Mouse (Mus musculus) cerebellum, adult 11-12 months (tissue): ENCODE data around the gene Pdlim3.

ENCODE experiments used
- DNase-seq: peaks from one replicate; pipeline ENCODE4 v3.0.0; 2022

Gene Pdlim3

DNA sequence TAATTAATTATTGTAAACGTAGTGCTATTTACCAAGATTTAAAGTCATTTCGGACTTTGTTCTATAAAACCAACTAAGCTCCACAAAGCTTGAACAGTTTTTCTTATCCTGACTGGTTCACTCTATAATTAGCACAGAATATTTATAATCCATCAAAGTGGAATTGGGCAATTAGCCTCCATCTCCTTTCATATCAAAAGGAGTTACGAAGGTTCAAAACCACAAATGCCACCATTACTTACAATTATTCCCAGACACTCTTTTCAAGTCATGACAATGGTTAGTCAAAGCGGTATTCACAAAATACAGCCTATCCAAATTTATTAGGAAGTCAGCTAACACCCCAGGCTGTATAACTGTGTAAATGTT, 21.0 kb downstream of the Pdlim3 start:
- no peak for DNase-seq

DNA sequence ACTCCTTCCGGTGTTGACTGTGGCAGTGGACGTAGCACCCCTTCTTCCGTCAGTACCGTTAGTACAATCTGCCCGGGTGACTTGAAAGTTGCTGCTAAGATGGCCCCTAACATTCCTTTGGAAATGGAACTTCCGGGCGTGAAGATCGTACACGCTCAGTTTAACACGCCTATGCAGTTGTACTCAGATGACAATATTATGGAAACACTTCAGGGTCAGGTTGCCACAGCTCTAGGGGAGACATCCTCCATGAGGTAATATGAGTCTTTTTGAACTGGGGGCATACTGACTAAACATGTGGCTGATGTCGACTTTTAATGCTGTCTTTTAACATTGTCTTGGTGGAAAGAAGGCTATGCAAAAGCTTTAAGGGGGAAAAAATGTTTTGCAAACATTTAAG, 28.4 kb downstream of the Pdlim3 start:
- no peak for DNase-seq

DNA sequence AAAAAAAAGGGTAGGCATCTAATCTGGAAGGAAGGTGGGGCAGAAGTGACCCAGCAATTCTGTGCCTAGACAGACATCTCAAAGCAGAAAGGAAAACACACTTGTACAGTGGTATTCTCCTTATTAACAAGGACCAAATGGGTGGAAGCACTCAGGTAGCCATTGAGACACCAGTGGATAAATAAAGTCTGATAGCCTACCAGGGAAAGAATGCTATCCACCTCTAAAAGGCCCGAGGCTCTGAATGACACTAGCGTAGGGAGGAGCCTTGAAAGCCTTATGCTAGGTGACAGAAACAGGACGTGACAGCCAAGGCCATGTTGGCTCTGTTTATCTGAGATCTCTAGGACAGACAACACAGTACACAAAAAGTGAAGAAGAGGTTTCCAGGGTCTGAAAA, 31.2 kb downstream of the Pdlim3 start:
- no peak for DNase-seq

DNA sequence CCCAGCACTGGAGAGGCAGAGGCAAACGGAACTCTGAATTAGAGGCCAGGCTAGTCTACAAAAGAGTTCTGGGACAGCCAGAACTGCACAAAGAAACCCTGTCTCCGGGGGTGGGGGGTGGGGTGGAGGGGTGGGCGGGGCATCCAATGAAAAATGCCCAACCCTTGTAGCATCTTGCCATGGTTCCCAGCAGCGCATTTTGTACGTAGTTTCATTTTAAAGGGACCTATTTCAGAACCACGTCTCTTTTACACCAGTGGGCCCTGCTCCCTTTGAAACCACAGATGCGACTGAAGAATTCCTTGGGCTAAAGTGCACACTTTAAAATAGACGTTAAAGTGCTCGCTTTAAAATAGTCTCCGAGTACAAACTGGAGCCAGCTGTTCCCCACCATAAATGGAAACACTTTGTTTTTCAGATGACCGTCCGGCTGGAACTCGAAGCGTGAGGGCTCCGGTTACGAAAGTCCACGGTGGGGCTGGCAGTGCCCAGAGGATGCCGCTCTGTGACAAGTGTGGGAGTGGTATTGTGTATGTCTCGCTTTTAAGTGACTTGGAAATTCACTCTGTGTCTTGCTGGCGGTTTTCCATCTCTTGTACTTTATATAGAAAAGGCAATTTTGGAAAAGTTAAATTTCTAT, 31.9 kb downstream of the Pdlim3 start:
- DNase-seq, result no peak

DNA sequence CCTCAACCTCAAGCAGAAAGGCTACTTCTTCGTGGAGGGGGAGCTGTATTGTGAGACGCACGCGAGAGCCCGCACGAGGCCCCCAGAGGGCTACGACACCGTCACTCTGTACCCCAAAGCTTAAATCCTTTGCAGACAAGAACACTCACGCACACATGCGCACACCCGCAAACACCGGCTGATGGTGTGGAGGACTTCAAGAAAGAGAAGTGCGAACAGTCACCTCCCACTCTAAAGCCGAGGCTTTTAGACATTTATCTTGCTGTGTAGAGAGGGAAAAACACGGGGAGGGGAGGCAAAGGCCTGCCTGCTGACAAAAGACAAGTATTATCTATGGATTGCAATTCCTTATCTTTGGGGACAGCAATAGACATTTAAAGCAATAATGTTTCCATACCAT, 33.6 kb downstream of the Pdlim3 start:
- DNase-seq, result no peak

DNA sequence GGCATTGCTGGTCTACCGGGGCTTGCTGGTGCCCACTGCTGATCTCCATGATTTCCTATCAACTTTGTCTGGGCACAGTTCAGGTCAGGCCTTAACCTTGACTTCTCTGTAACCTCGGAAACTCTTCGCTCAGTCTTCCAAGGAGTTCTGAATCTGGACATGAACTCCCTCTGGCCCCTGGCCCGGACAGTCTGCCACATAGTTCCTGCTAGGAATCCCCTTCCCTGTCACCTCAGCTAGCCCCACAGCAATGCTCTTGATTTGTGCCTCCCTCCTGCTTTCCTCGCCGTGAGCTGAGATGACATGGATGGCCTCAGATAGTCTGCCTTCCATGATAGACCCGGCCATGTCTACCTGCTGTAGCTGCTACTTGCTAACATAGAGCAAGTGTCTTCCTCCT, 35.1 kb downstream of the Pdlim3 start:
- no peak for DNase-seq

DNA sequence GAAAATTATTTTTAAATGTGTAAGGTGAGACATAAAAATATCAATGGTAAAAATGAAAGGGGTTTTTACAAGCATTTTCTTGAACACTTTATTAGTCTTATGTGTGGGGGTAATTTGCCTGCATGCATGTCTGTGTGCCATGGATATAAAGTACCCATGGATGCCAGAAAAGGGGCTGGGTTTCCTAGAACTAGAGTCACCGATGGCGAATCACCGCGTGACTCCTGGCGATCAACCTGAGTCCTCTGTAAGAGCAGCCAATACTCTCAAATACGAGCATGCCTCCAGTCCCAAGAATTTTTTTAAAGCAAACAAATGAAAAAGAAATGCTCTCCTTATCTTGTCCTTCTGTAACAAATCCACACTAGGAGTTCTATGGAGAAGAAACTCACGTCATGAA, 36.9 kb downstream of the Pdlim3 start:
- no peak for DNase-seq

DNA sequence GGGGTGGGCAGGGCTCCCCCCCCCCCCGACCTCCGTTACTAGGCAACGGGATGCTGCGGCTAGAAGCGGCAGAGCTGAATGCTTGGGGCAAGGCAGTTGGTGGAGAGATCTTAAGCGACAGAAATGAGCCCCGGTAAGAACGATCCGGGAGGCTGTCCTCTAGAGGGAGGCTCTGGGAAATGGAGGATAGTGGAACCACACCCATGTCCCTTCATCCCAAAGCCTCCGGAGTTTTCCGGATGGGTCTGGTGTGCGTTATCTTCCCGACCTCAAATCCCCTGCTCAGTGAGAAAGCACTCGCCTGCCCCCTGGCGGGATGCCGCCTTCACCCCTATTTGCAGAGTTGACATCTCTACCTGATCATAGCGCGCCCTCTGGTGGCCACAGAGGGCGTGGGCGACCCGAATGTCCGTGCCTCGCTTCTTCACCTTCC, 49.3 kb downstream of the Pdlim3 start, which contains the start of gene Ccdc110:
Gene Ccdc110, plus strand, starts transcription at position 38 of the 433 bp plus-strand sequence.
- peak; percentile 72 for DNase-seq

DNA sequence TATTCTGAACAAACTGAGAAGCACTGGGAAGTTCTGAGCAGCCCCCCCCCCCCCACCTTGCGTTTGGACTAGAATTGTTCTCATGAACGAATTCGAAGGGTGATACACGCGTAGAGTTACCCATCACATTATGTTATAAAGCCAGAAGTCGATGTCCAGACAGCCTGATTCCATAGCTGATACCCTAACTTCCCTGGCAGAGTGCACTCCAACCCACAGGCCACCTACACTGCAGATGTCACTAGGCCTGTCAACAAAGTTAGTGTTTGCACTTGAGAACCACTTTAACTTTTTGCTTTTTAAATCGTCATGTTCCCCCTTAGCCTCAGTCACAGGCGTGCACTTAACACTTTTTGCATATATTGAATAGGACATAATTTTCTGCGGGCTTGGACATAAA, 51.7 kb downstream of the Pdlim3 start:
- no peak for DNase-seq

DNA sequence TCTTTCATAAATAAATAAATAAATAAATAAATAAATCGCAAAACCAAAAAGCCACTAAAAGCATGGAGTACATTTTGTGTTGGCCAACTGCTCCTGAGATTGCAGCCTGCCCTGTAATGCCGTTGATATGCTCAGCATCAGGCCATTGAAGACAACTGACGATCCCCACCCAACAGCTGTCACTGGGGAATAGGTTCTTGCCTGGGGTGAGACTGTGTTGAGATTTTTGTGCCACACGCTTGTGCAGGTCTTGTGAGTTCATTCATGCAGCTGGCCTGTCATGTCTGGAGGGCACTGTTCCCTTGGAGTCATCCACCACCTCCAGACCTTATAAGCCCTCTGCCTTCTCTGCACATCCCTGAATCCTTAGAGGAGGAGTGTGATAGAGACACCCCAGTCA, 61.0 kb downstream of the Pdlim3 start:
- no peak for DNase-seq

DNA sequence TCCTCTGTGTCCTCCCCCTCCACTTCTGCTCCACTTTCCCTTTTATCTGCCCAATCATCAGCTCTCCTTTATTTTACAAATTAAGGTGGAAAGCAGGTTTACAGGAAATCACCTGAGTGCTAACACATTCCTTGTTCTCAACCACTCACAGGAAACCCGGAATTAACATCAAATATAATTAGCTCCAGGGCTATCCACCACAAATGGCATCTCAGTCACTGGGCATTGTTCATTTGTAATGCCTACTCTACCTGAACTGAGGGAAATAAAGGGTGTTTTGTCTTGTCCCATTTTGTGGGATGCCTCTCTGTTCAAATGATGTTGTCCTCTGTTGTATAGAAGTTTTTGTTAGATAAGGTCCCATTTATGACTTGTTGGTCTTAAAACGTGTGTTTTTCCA, 65.4 kb downstream of the Pdlim3 start:
- no peak for DNase-seq
